Mouse (Mus musculus): ENCODE measurements around the gene Sdhb.

- TF ChIP-seq POLR2A (IDR thresholded peaks at IDR 0.05; ENCODE audit: low read depth, low read length) = no peak
- no peak for TF ChIP-seq CTCF (conservative IDR thresholded peaks at IDR 0.05; ENCODE audit: insufficient read depth, insufficient read length, low read depth, low read length)
These were observed 63.0 kb downstream of the Sdhb start for GRCm38 (mm10) chr4:141024052-141024451.
